Mouse (Mus musculus): ENCODE data around the gene Pnkd.

- TF ChIP-seq CTCF (IDR thresholded peaks at IDR 0.05; ENCODE audit: control insufficient read depth, insufficient read depth, insufficient read length) (no peak), MYOD1 (IDR thresholded peaks at IDR 0.05; ENCODE audit: control insufficient read depth, insufficient read length, low read depth) (no peak), USF1 (IDR thresholded peaks at IDR 0.05; ENCODE audit: low read depth) (no peak), CEBPB (IDR thresholded peaks at IDR 0.05; ENCODE audit: low read depth) (no peak)
These were observed 14.3 kb downstream of the Pnkd start for GRCm38 (mm10) chr1:74298996-74299395.

Measured in C2C12 (cell line).